Mouse (Mus musculus) large intestine, adult 2 months (tissue): ENCODE measurements around the gene Gm20388. TPM values are rescaled to one million over a fixed set of nuclear protein-coding genes. Genes with fewer than 3 reads are reported as not detected.

ENCODE experiments used
- DNase-seq: peaks from one replicate; pipeline ENCODE4 v3.0.0-alpha.2; 2012; ENCODE audit warnings: low read depth, low spot score
- WGBS: fragments of 180-500 bp; shearing (Covaris S2); methylation state at CpG from one replicate; pipeline ENCODE4 v1.1.7; 2018; 5-methylcytosine and 5-hydroxymethylcytosine counted together
- polyA plus RNA-seq: library from polyadenylated mRNA; depleted of rRNA; stranded (reverse); fragments of >200 nt; gene quantifications from 2 replicates; pipeline ENCODE4 v1.2.3, GENCODE M21; 2012

The Gm20388 gene
- polyA plus RNA-seq, 1 experiment = 31.5 TPM

GRCm38 (mm10) chr8:124052568-124052967 is 4141.9 kb downstream of the Gm20388 start:
- 62% methylated on average over 4 of the region's 4 CpGs for WGBS
- DNase-seq = no peak

GRCm38 (mm10) chr8:124056832-124057655 is 4146.4 kb downstream of the Gm20388 start:
- 64% methylated on average over 11 of the region's 11 CpGs for WGBS
- no peak for DNase-seq

GRCm38 (mm10) chr8:124066325-124067058 is 4155.9 kb downstream of the Gm20388 start:
- DNase-seq = no peak
- WGBS = 49% methylated on average over 4 of the region's 4 CpGs

GRCm38 (mm10) chr8:124067059-124067750 is 4156.6 kb downstream of the Gm20388 start:
- no peak for DNase-seq
- 60% methylated on average over 4 of the region's 4 CpGs for WGBS

- DNase-seq = no peak
- WGBS = 58% methylated on average over 18 of the region's 18 CpGs
Observed at GRCm38 (mm10) chr8:124070363-124071324, 4160.0 kb downstream of the Gm20388 start.

- 65% methylated on average over 8 of the region's 8 CpGs for WGBS
- no peak for DNase-seq
Observed at GRCm38 (mm10) chr8:124075977-124076376, 4165.3 kb downstream of the Gm20388 start.

- no peak for DNase-seq
- 69% methylated on average over 3 of the region's 3 CpGs for WGBS
Observed at GRCm38 (mm10) chr8:124076416-124076815, 4165.8 kb downstream of the Gm20388 start.

- WGBS = 80% methylated on average over 8 of the region's 8 CpGs
Observed at GRCm38 (mm10) chr8:124077377-124077776, 4166.7 kb downstream of the Gm20388 start.

GRCm38 (mm10) chr8:124077998-124078397 is 4167.4 kb downstream of the Gm20388 start:
- DNase-seq = no peak
- 79% methylated on average over 10 of the region's 10 CpGs for WGBS

More at GRCm38 (mm10) chr8:124077377-124077776, 4166.7 kb downstream of the Gm20388 start:
- DNase-seq = no peak

GRCm38 (mm10) chr8:124078969-124079368 is 4168.3 kb downstream of the Gm20388 start:
- WGBS = 75% methylated on average over 7 of the region's 7 CpGs
- DNase-seq = no peak

- 84% methylated on average over 21 of the region's 21 CpGs for WGBS
Observed at GRCm38 (mm10) chr8:124080467-124081326, 4170.1 kb downstream of the Gm20388 start.

GRCm38 (mm10) chr8:124082616-124083015 is 4172.0 kb downstream of the Gm20388 start:
- WGBS = 96% methylated on average over 8 of the region's 8 CpGs
- no peak for DNase-seq

More at GRCm38 (mm10) chr8:124080467-124081326, 4170.1 kb downstream of the Gm20388 start:
- no peak for DNase-seq

GRCm38 (mm10) chr8:124083611-124084010 is 4173.0 kb downstream of the Gm20388 start:
- no peak for DNase-seq
- WGBS = 85% methylated on average over 7 of the region's 7 CpGs

- WGBS = 56% methylated on average over 4 of the region's 4 CpGs
- no peak for DNase-seq
Observed at GRCm38 (mm10) chr8:124085668-124086067, 4175.0 kb downstream of the Gm20388 start.

GRCm38 (mm10) chr8:124088092-124088613 is 4177.5 kb downstream of the Gm20388 start:
- WGBS = 51% methylated on average over 11 of the region's 11 CpGs
- no peak for DNase-seq

- DNase-seq = no peak
- WGBS = 94% methylated on average over 5 of the region's 5 CpGs
Observed at GRCm38 (mm10) chr8:124089016-124089415, 4178.4 kb downstream of the Gm20388 start.

GRCm38 (mm10) chr8:124090473-124090872 is 4179.8 kb downstream of the Gm20388 start:
- DNase-seq = no peak
- 86% methylated on average over 5 of the region's 5 CpGs for WGBS
